Mouse (Mus musculus): Measurements from ENCODE around the gene Zbtb37. TPM values are rescaled to one million over a fixed set of nuclear protein-coding genes. Genes with fewer than 3 reads are reported as not detected.

Gene Zbtb37
- polyA plus RNA-seq, 1 experiment from 2014 or later, result 8.9 TPM

Other genes with a start within 250 kb of the Zbtb37 start
- gene Rabgap1l, start 241.6 kb downstream of the Zbtb37 start, polyA plus RNA-seq (2016; fragmentation: Nextera tagmentation; extraction: Ambion mirVana), result 18.4 and 19.6 TPM in 2 replicates
- gene Rc3h1, start 128.4 kb downstream of the Zbtb37 start, polyA plus RNA-seq (2016; fragmentation: Nextera tagmentation; extraction: Ambion mirVana), result 9.2 and 9.8 TPM in 2 replicates
- 2.9 TPM in 2 replicates for gene Serpinc1, start 56.3 kb downstream of the Zbtb37 start, polyA plus RNA-seq (2016; fragmentation: Nextera tagmentation; extraction: Ambion mirVana)
- 32.5 and 35.2 TPM in 2 replicates for gene Dars2, start 35.8 kb upstream of the Zbtb37 start, polyA plus RNA-seq (2016; fragmentation: Nextera tagmentation; extraction: Ambion mirVana)
- gene Cenpl, start 35.9 kb upstream of the Zbtb37 start, polyA plus RNA-seq (2016; fragmentation: Nextera tagmentation; extraction: Ambion mirVana), result 31.9 and 32.3 TPM in 2 replicates
- gene Klhl20, start 96.7 kb upstream of the Zbtb37 start, polyA plus RNA-seq (2016; fragmentation: Nextera tagmentation; extraction: Ambion mirVana), result 18.8 and 22.0 TPM in 2 replicates
- 4.3 and 5.7 TPM in 2 replicates for gene Ankrd45, start 107.8 kb upstream of the Zbtb37 start, polyA plus RNA-seq (2016; fragmentation: Nextera tagmentation; extraction: Ambion mirVana)
- 0.45 and 0.49 TPM in 2 replicates for gene Tex50, start 124.5 kb upstream of the Zbtb37 start, polyA plus RNA-seq (2016; fragmentation: Nextera tagmentation; extraction: Ambion mirVana)
- gene Prdx6, start 216.4 kb upstream of the Zbtb37 start, polyA plus RNA-seq (2016; fragmentation: Nextera tagmentation; extraction: Ambion mirVana), result 427 and 464 TPM in 2 replicates

All from embryonic facial prominence, embryonic 12.5 days (tissue).